Mouse (Mus musculus) bone marrow, adult 2 months (tissue): ENCODE measurements around the gene Ctsa. TPM values are rescaled to one million over a fixed set of nuclear protein-coding genes. Genes with fewer than 3 reads are reported as not detected.
A peak's percentile ranks its signal among the peaks of the same experiment; 100 is the strongest.

ENCODE experiments used
- H3K27ac ChIP-seq: fragments of 200-500 bp; 2 replicates; pipeline ENCODE4 v1.5.1; 2012; ENCODE audit warnings: low read depth, mild to moderate bottlenecking, control low read depth, inconsistent platforms, low read length; ENCODE audit not compliant: control insufficient read depth, poor library complexity, insufficient read depth
- H3K4me1 ChIP-seq: fragments of 200-500 bp; 2 replicates; pipeline ENCODE4 v1.6.1; 2011; ENCODE audit warnings: low read length; ENCODE audit not compliant: control insufficient read depth, insufficient read depth
- H3K4me3 ChIP-seq: fragments of 200-500 bp; replicated peaks from 2 replicates; pipeline ENCODE3; 2011; ENCODE audit warnings: mild to moderate bottlenecking, low read depth, low read length, control low read depth; ENCODE audit not compliant: control insufficient read depth
- CTCF ChIP-seq: fragments of 200-500 bp; IDR thresholded peaks from 2 replicates; pipeline ENCODE4 v1.5.1; 2011; ENCODE audit warnings: low read length, control low read depth; ENCODE audit not compliant: control insufficient read depth, insufficient read depth
- POLR2A ChIP-seq: fragments of 200-500 bp; IDR thresholded peaks from 2 replicates; pipeline ENCODE4 v1.6.1; 2011; ENCODE audit warnings: low read depth, mild to moderate bottlenecking, control low read depth, low read length, borderline replicate concordance; ENCODE audit not compliant: control insufficient read depth
- WGBS: fragments of 180-500 bp; shearing (Covaris S2); methylation state at CpG from one replicate; pipeline ENCODE4 v1.1.7; 2018; 5-methylcytosine and 5-hydroxymethylcytosine counted together
- polyA plus RNA-seq: library from polyadenylated mRNA; stranded (reverse); fragments of >200 nt; gene quantifications from 2 replicates; pipeline ENCODE4 v1.2.4, GENCODE M21; 2011; ENCODE audit warnings: low replicate concordance; ENCODE audit not compliant: missing spikeins, insufficient read depth, insufficient read length

Gene Ctsa
- 61.0 and 109 TPM in 2 replicates for polyA plus RNA-seq

DNA sequence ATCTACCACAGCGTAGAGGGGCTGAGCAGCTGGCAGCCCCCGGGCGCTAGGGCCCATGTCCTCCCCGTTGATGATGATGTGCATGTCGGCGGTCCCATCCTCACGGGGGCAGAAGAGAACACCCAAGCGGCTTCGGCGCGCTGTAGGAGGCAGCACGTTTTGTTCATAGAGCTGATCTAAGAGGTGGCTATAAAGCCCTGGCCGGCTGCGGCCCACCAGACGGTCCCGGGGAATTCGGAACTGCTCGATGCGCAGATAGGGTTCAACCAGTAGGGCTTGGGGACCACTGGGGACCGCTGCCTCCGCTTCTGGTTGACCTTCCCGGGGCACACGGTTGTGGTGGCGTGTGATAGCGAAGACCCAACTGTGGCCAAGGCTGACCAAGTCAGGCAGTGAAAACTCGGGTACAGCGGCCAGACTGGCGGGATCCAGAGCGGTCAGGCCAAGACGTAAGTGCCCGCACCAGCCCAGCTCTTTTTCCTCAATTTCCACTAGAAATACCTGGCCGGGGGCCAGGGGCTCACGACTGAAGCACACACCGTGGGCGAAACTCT lies at the start of gene Ctsa:
TSS of gene Ctsa (plus strand) at position 126 of the 554 bp plus-strand sequence.
- Histone ChIP-seq H3K4me1 (no peaks in the 10 kb centered on the region; the same call in 1 of the 2 replicates), H3K27ac (peak within 1 kb of the TSS; percentile 65), H3K4me3 (peak within 1 kb of the TSS; percentile 76)
- under 1% methylated on average over 35 of the region's 35 CpGs for WGBS
- TF ChIP-seq CTCF (peak; percentile 64; the same call in 1 of the 2 replicates), POLR2A (peak; percentile 56; the same call in 1 of the 2 replicates)

DNA sequence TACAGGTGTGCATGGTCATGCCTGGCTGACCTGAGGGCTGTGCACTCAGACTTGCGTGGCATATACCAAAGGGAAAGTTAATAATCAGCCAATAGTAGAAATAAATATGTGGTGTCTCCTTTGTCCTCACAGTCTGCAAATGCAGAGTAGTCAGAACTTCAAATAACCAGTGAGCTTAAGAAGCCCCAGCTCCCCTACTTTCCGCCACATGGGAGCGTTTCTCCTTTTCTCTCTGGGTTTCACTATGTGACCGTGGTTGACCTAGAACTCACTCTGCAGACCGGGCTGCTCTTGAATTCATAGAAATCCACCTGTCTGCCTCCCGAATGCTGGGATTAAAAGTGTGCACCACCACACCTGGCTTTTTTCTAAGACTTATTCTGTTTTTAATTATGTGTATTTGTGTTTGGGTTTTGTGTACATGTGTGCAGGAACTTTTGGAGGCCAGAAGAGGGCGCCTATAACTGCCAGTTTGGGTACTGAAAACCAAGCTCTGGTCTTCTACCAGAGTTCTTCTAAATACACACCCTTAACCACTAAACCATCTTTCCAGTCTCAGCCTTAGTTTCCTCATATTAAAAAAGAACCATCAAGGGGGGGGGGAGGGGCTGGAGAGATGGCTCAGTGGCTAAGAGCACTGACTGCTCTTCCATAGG lies 48.6 kb upstream of the Ctsa start:
- 73% methylated on average over 7 of the region's 7 CpGs for WGBS

GRCm38 (mm10) chr2:164784869-164785420 lies 47.7 kb upstream of the Ctsa start:
- H3K4me3 ChIP-seq, result no peak overlapping the region
- peaks cover 4% of the 10 kb centered on the region for H3K4me1 ChIP-seq
- H3K27ac ChIP-seq, result no peak overlapping the region
- 6% methylated on average over 7 of the region's 7 CpGs for WGBS
- no peak for TF ChIP-seq CTCF
- TF ChIP-seq POLR2A, result no peak

More for the DNA sequence above, 48.6 kb upstream of the Ctsa start:
- Histone ChIP-seq H3K4me3 (no peak overlapping the region), H3K27ac (no peak overlapping the region), H3K4me1 (peaks cover 4% of the 10 kb centered on the region)
- no peak for TF ChIP-seq CTCF

- TF ChIP-seq POLR2A (peak; percentile 15; the same call in 1 of the 2 replicates), CTCF (no peak)
- H3K4me1 ChIP-seq, result peaks cover 4% of the 10 kb centered on the region
- WGBS, result under 1% methylated on average over 88 of the region's 89 CpGs
- H3K27ac ChIP-seq, result peak within 1 kb of the TSS; percentile 56
- peak within 1 kb of the TSS; percentile 72 for H3K4me3 ChIP-seq
These were observed 46.9 kb upstream of the Ctsa start, which contains the start of gene Snx21 for GRCm38 (mm10) chr2:164785481-164786387. TSS of gene Snx21 (plus strand) at chr2:164785823.

GRCm38 (mm10) chr2:164786388-164786885 lies 46.2 kb upstream of the Ctsa start:
- Histone ChIP-seq H3K27ac (peak overlapping the region; percentile 56), H3K4me1 (peaks cover 4% of the 10 kb centered on the region), H3K4me3 (peak overlapping the region; percentile 72)
- TF ChIP-seq POLR2A, result no peak
- no peak for TF ChIP-seq CTCF
- 22% methylated on average over 15 of the region's 15 CpGs for WGBS

DNA sequence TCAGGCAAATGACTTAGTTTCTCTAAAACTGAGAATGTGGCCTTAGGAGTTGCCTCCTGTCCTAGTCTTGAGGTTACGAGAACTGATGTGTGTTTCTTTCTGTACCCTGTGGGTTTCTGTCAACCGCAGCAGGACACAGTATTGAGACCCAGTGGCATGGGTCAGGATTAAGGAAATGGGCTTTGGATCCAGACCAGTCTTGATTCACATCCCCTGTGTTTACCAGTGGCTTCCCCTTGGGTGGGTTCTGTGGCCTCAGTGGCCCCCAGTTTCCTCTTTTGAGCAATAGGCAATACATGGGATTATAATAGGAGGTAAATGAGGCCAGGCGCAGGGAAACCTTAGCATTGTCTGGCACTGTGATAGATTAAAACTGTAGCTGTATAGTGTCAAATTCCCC lies 45.6 kb upstream of the Ctsa start:
- Histone ChIP-seq H3K27ac (no peak overlapping the region), H3K4me1 (peaks cover 4% of the 10 kb centered on the region), H3K4me3 (no peak overlapping the region)
- no peak for TF ChIP-seq CTCF
- no peak for TF ChIP-seq POLR2A
- WGBS, result 26% methylated on average over 3 of the region's 3 CpGs

GRCm38 (mm10) chr2:164787779-164788178 lies 44.9 kb upstream of the Ctsa start:
- H3K4me3 ChIP-seq, result no peak overlapping the region
- TF ChIP-seq POLR2A (no peak), CTCF (no peak)
- H3K4me1 ChIP-seq, result peaks cover 4% of the 10 kb centered on the region
- 85% methylated on average over 10 of the region's 10 CpGs for WGBS
- no peak overlapping the region for H3K27ac ChIP-seq
